Mouse (Mus musculus): ENCODE measurements around the gene Mpzl3. TPM values are rescaled to one million over a fixed set of nuclear protein-coding genes. Genes with fewer than 3 reads are reported as not detected.
"Not testable (repeated sequence)": the region's sequence is repeated elsewhere in the genome, so short reads cannot be mapped to it uniquely, and the experiment has no call there.

The Mpzl3 gene
- total RNA-seq (2015; ENCODE audit: low replicate concordance) (1.0 and 1.9 TPM in 2 replicates), total RNA-seq (2017; ENCODE audit: low replicate concordance) (0.56 TPM in 1 of 2 replicates, not detected in the other)

- no peak for ATAC-seq (replicated peaks; ENCODE audit: low FRiP score, poor library complexity, severe bottlenecking)
These were observed at the start of gene Mpzl3 for GRCm38 (mm10) chr9:45055082-45055713. Gene Mpzl3 (plus strand): TSS chr9:45055186.

GRCm38 (mm10) chr9:45007404-45007803 lies 47.6 kb upstream of the Mpzl3 start:
- no peak for ATAC-seq (replicated peaks; ENCODE audit: low FRiP score, poor library complexity, severe bottlenecking)

GRCm38 (mm10) chr9:45008342-45008741 lies 46.6 kb upstream of the Mpzl3 start:
- no peak for ATAC-seq (replicated peaks; ENCODE audit: low FRiP score, poor library complexity, severe bottlenecking)

GRCm38 (mm10) chr9:45009180-45010078 lies 45.6 kb upstream of the Mpzl3 start, which contains the start of gene Cd3e:
Gene Cd3e (minus strand): TSS chr9:45009627.
- ATAC-seq (replicated peaks; ENCODE audit: low FRiP score, poor library complexity, severe bottlenecking) = no peak

- ATAC-seq (replicated peaks; ENCODE audit: low FRiP score, poor library complexity, severe bottlenecking) = no peak
These were observed 44.5 kb upstream of the Mpzl3 start for GRCm38 (mm10) chr9:45010461-45010860.

GRCm38 (mm10) chr9:45011291-45011690 lies 43.7 kb upstream of the Mpzl3 start:
- ATAC-seq (replicated peaks; ENCODE audit: low FRiP score, poor library complexity, severe bottlenecking) = no peak

GRCm38 (mm10) chr9:45014879-45015278 lies 40.1 kb upstream of the Mpzl3 start:
- no peak for ATAC-seq (replicated peaks; ENCODE audit: low FRiP score, poor library complexity, severe bottlenecking)

- no peak for ATAC-seq (replicated peaks; ENCODE audit: low FRiP score, poor library complexity, severe bottlenecking)
These were observed 39.1 kb upstream of the Mpzl3 start for GRCm38 (mm10) chr9:45015841-45016240.

- ATAC-seq (replicated peaks; ENCODE audit: low FRiP score, poor library complexity, severe bottlenecking) = no peak
These were observed 37.0 kb upstream of the Mpzl3 start for GRCm38 (mm10) chr9:45018031-45018430.

GRCm38 (mm10) chr9:45022800-45023199 lies 32.2 kb upstream of the Mpzl3 start:
- ATAC-seq (replicated peaks; ENCODE audit: low FRiP score, poor library complexity, severe bottlenecking) = 0 out of 2 replicates have a peak, but pooled peaks have one; percentile 76

GRCm38 (mm10) chr9:45023638-45024037 lies 31.3 kb upstream of the Mpzl3 start:
- no peak for ATAC-seq (replicated peaks; ENCODE audit: low FRiP score, poor library complexity, severe bottlenecking)

GRCm38 (mm10) chr9:45024187-45024586 lies 30.8 kb upstream of the Mpzl3 start:
- no peak for ATAC-seq (replicated peaks; ENCODE audit: low FRiP score, poor library complexity, severe bottlenecking)

GRCm38 (mm10) chr9:45027376-45027775 lies 27.6 kb upstream of the Mpzl3 start:
- ATAC-seq (replicated peaks; ENCODE audit: low FRiP score, poor library complexity, severe bottlenecking) = no peak

- no peak for ATAC-seq (replicated peaks; ENCODE audit: low FRiP score, poor library complexity, severe bottlenecking)
These were observed 24.6 kb upstream of the Mpzl3 start for GRCm38 (mm10) chr9:45030341-45030740.

- ATAC-seq (replicated peaks; ENCODE audit: low FRiP score, poor library complexity, severe bottlenecking) = no peak
These were observed 22.7 kb upstream of the Mpzl3 start for GRCm38 (mm10) chr9:45032261-45032660.

GRCm38 (mm10) chr9:45034526-45034925 lies 20.5 kb upstream of the Mpzl3 start:
- no peak for ATAC-seq (replicated peaks; ENCODE audit: low FRiP score, poor library complexity, severe bottlenecking)

- ATAC-seq (replicated peaks; ENCODE audit: low FRiP score, poor library complexity, severe bottlenecking) = not testable (repeated sequence)
These were observed 17.2 kb upstream of the Mpzl3 start for GRCm38 (mm10) chr9:45037803-45038202.

- no peak for ATAC-seq (replicated peaks; ENCODE audit: low FRiP score, poor library complexity, severe bottlenecking)
These were observed 15.5 kb upstream of the Mpzl3 start, which contains the start of gene Mpzl2 for GRCm38 (mm10) chr9:45039499-45039898. Gene Mpzl2 (plus strand): TSS chr9:45039799.

GRCm38 (mm10) chr9:45040066-45040845 lies 14.7 kb upstream of the Mpzl3 start:
- ATAC-seq (replicated peaks; ENCODE audit: low FRiP score, poor library complexity, severe bottlenecking) = no peak
